ENCODE assay signal across 15 mouse cellular contexts in genomic region chr4:22102478-22102877, GRCm38 (mm10).
DNase-seq lines count a peak whose midpoint lies in the region; ATAC-seq lines count a peak whose summit lies in the region.
"Had no signal": no experiment of that assay in that cellular context is flagged by ENCODE, and none has a peak within 500 bp of the region (broad histone marks: within the 10 kb centered on the region; RNA-seq: fewer than 3 reads in every experiment).

No protein-coding gene starts in this region.

- no peak overlapping the region for H3K4me2 ChIP-seq in midbrain, embryonic 11.5 days
- no peak overlapping the region for H3K4me2 ChIP-seq in midbrain, embryonic 12.5 days (replicated peaks)
- no peak overlapping the region for H3K4me2 ChIP-seq in liver, embryonic 11.5 days
- H3K4me2 ChIP-seq: liver, embryonic 12.5 days had no signal

- peak; percentile 74 for ATAC-seq in midbrain, embryonic 11.5 days (ENCODE audit: low FRiP score)
- peak; percentile 70 for ATAC-seq in midbrain, embryonic 12.5 days (ENCODE audit: low FRiP score, low read depth)
- no peak for ATAC-seq in liver, embryonic 11.5 days (replicated peaks; ENCODE audit: low FRiP score)
- ATAC-seq: liver, embryonic 12.5 days had no signal

- no peaks in the 10 kb centered on the region for H3K4me1 ChIP-seq in midbrain, embryonic 11.5 days (ENCODE audit: control insufficient read depth, insufficient read depth, low read length)
- H3K4me1 ChIP-seq in midbrain, embryonic 10.5 days = peaks cover 16% of the 10 kb centered on the region
- H3K4me1 ChIP-seq in midbrain, embryonic 12.5 days = peaks cover 16% of the 10 kb centered on the region; the same call in 1 of the 2 replicates
- no peaks in the 10 kb centered on the region for H3K4me1 ChIP-seq in liver, embryonic 11.5 days (replicated peaks; ENCODE audit: control insufficient read depth, insufficient read depth, low read length)
- H3K4me1 ChIP-seq: embryonic facial prominence, embryonic 10.5 days; liver, embryonic 12.5 days had no signal

- H3K9me3 ChIP-seq in midbrain, embryonic 11.5 days (ENCODE audit: control insufficient read depth, low read length) = no peaks in the 10 kb centered on the region
- H3K9me3 ChIP-seq in midbrain, embryonic 10.5 days (replicated peaks) = no peaks in the 10 kb centered on the region
- no peaks in the 10 kb centered on the region for H3K9me3 ChIP-seq in midbrain, embryonic 12.5 days
- H3K9me3 ChIP-seq in liver, embryonic 11.5 days (ENCODE audit: control insufficient read depth, low read length) = no peaks in the 10 kb centered on the region
- H3K9me3 ChIP-seq: embryonic facial prominence, embryonic 10.5 days; liver, embryonic 12.5 days had no signal

- WGBS in midbrain, embryonic 11.5 days = 70% methylated on average over 5 of the region's 5 CpGs
- 77% methylated on average over 5 of the region's 5 CpGs for WGBS in midbrain, embryonic 10.5 days
- 57% methylated on average over 5 of the region's 5 CpGs for WGBS in midbrain, embryonic 12.5 days
- 69% methylated on average over 5 of the region's 5 CpGs for WGBS in liver, embryonic 11.5 days

- peak; percentile 6 for DNase-seq in cerebellum, adult 11-12 months
- DNase-seq in cerebellum, postnatal 25 days = no peak
- peak; percentile 88 for DNase-seq in midbrain, embryonic 11.5 days (ENCODE audit: low spot score, missing footprints)
- DNase-seq in midbrain, embryonic 10.5 days (ENCODE audit: low spot score) = no peak
- no peak for DNase-seq in liver, embryonic 11.5 days (ENCODE audit: low spot score)
- DNase-seq in left cerebral cortex, adult 8-10 months (ENCODE audit: low spot score in 2 of 2) = no peak
- DNase-seq in thymus, postnatal 10 days (ENCODE audit: low spot score in 2 of 2) = no peak
- DNase-seq: adrenal gland, adult 8-10 months; gastrocnemius, adult 2 months; heart, adult 18-20 months had no signal

- H3K9ac ChIP-seq in midbrain, embryonic 11.5 days (ENCODE audit: low read length) = no peak overlapping the region
- H3K9ac ChIP-seq in midbrain, embryonic 12.5 days (replicated peaks) = no peak overlapping the region
- H3K9ac ChIP-seq in liver, embryonic 11.5 days (ENCODE audit: low read depth, low read length) = no peak overlapping the region
- H3K9ac ChIP-seq: liver, embryonic 12.5 days had no signal

- no peak overlapping the region for H3K4me3 ChIP-seq in midbrain, embryonic 11.5 days (ENCODE audit: low read depth, low read length)
- no peak overlapping the region for H3K4me3 ChIP-seq in midbrain, embryonic 10.5 days
- H3K4me3 ChIP-seq in midbrain, embryonic 12.5 days = no peak overlapping the region
- H3K4me3 ChIP-seq in liver, embryonic 11.5 days (ENCODE audit: low read depth, low read length) = no peak overlapping the region
- H3K4me3 ChIP-seq: embryonic facial prominence, embryonic 10.5 days; erythroblast, embryonic 14.5 days; gastrocnemius, adult 2 months; liver, embryonic 12.5 days; myocyte had no signal

- H3K36me3 ChIP-seq in midbrain, embryonic 11.5 days (ENCODE audit: control insufficient read depth, insufficient read depth, low read length) = no peaks in the 10 kb centered on the region
- no peaks in the 10 kb centered on the region for H3K36me3 ChIP-seq in midbrain, embryonic 10.5 days
- H3K36me3 ChIP-seq in midbrain, embryonic 12.5 days = no peaks in the 10 kb centered on the region
- no peaks in the 10 kb centered on the region for H3K36me3 ChIP-seq in liver, embryonic 11.5 days (ENCODE audit: control insufficient read depth, insufficient read depth, low read length)
- H3K36me3 ChIP-seq: embryonic facial prominence, embryonic 10.5 days; liver, embryonic 12.5 days had no signal

- no peak overlapping the region; the same call in 1 of the 2 replicates for H3K27ac ChIP-seq in midbrain, embryonic 11.5 days (ENCODE audit: low read depth, low read length)
- no peak overlapping the region for H3K27ac ChIP-seq in midbrain, embryonic 10.5 days (replicated peaks)
- H3K27ac ChIP-seq in midbrain, embryonic 12.5 days (replicated peaks) = peak overlapping the region; percentile 66
- no peak overlapping the region for H3K27ac ChIP-seq in liver, embryonic 11.5 days (ENCODE audit: low read depth, low read length)
- H3K27ac ChIP-seq: embryonic facial prominence, embryonic 10.5 days; gastrocnemius, adult 2 months; liver, embryonic 12.5 days had no signal

- H3K27me3 ChIP-seq in midbrain, embryonic 11.5 days (ENCODE audit: control insufficient read depth, insufficient read depth, low read length) = no peaks in the 10 kb centered on the region; the same call in 1 of the 2 replicates
- peaks cover 52% of the 10 kb centered on the region for H3K27me3 ChIP-seq in midbrain, embryonic 10.5 days (ENCODE audit: low read depth, poor library complexity, severe bottlenecking)
- peaks cover 15% of the 10 kb centered on the region; the same call in 1 of the 2 replicates for H3K27me3 ChIP-seq in midbrain, embryonic 12.5 days
- H3K27me3 ChIP-seq in liver, embryonic 11.5 days (replicated peaks; ENCODE audit: control insufficient read depth, insufficient read depth, low read length) = no peaks in the 10 kb centered on the region
- H3K27me3 ChIP-seq: liver, embryonic 12.5 days had no signal

Comparison
In these comparisons a context has a peak if more than half of its experiments do, and no peak if none do; other contexts are left out.
1. DNase-seq: peak in cerebellum, adult 11-12 months (single experiment) and midbrain, embryonic 11.5 days (single experiment); none in cerebellum, postnatal 25 days (0 of 2), midbrain, embryonic 10.5 days (single experiment), liver, embryonic 11.5 days (single experiment), left cerebral cortex, adult 8-10 months (0 of 2) and thymus, postnatal 10 days (0 of 2).